Mouse (Mus musculus) urinary bladder, adult 2 months (tissue): ENCODE results near the gene Raver1. TPM values are rescaled to one million over a fixed set of nuclear protein-coding genes. Genes with fewer than 3 reads are reported as not detected.

Experiments
- polyA plus RNA-seq: library from polyadenylated mRNA; depleted of rRNA; stranded (reverse); fragments of >200 nt; gene quantifications from 2 replicates; pipeline ENCODE4 v1.2.3, GENCODE M21; 2012; rRNA removed

Raver1 gene
- polyA plus RNA-seq, 1 experiment = 24.2 TPM

Other genes with a start within 250 kb of the Raver1 start
- gene A230050P20Rik, start 223.4 kb downstream of the Raver1 start, polyA plus RNA-seq = 59.3 and 71.9 TPM in 2 replicates
- 6.8 and 7.0 TPM in 2 replicates for gene Angptl6, start 212.3 kb downstream of the Raver1 start, polyA plus RNA-seq
- 38.7 and 59.6 TPM in 2 replicates for gene Ppan, start 203.8 kb downstream of the Raver1 start, polyA plus RNA-seq
- 136 and 141 TPM in 2 replicates for gene Eif3g, start 193.4 kb downstream of the Raver1 start, polyA plus RNA-seq
- gene Dnmt1, start 132.1 kb downstream of the Raver1 start, polyA plus RNA-seq = 19.1 and 19.7 TPM in 2 replicates
- 11.6 and 11.7 TPM in 2 replicates for gene S1pr2, start 115.2 kb downstream of the Raver1 start, polyA plus RNA-seq
- gene Mrpl4, start 89.3 kb downstream of the Raver1 start, polyA plus RNA-seq = 78.8 and 88.8 TPM in 2 replicates
- 27.4 and 28.7 TPM in 2 replicates for gene Icam1, start 76.0 kb downstream of the Raver1 start, polyA plus RNA-seq
- 1.1 and 1.5 TPM in 2 replicates for gene Icam4, start 62.6 kb downstream of the Raver1 start, polyA plus RNA-seq
- 1.2 TPM in 2 replicates for gene Icam5, start 59.9 kb downstream of the Raver1 start, polyA plus RNA-seq
- gene Zglp1, start 24.9 kb downstream of the Raver1 start, polyA plus RNA-seq = 0.43 TPM in 1 of 2 replicates, not detected in the other
- 0.80 and 0.94 TPM in 2 replicates for gene Gm49373, start 18.9 kb downstream of the Raver1 start, polyA plus RNA-seq
- 51.2 and 63.1 TPM in 2 replicates for gene Fdx1l, start 18.4 kb downstream of the Raver1 start, polyA plus RNA-seq
- gene Gm38431, start within 50 bp of the Raver1 start, polyA plus RNA-seq = 1.3 and 1.8 TPM in 2 replicates
- gene Tyk2, start 39.2 kb upstream of the Raver1 start, polyA plus RNA-seq = 23.9 and 28.5 TPM in 2 replicates
- 198 and 211 TPM in 2 replicates for gene Cdc37, start 58.0 kb upstream of the Raver1 start, polyA plus RNA-seq
- gene Pde4a, start 73.7 kb upstream of the Raver1 start, polyA plus RNA-seq = 8.3 and 11.6 TPM in 2 replicates
- 36.8 and 38.7 TPM in 2 replicates for gene Keap1, start 147.4 kb upstream of the Raver1 start, polyA plus RNA-seq
- gene S1pr5, start 156.4 kb upstream of the Raver1 start, polyA plus RNA-seq = 0.32 and 0.47 TPM in 2 replicates
- 23.6 and 27.3 TPM in 2 replicates for gene Atg4d, start 173.3 kb upstream of the Raver1 start, polyA plus RNA-seq
- 31.0 and 31.8 TPM in 2 replicates for gene Kri1, start 196.0 kb upstream of the Raver1 start, polyA plus RNA-seq
- 17.9 and 18.2 TPM in 2 replicates for gene Cdkn2d, start 199.4 kb upstream of the Raver1 start, polyA plus RNA-seq
- 40.7 and 46.5 TPM in 2 replicates for gene Ap1m2, start 220.3 kb upstream of the Raver1 start, polyA plus RNA-seq
- 136 and 143 TPM in 2 replicates for gene Slc44a2, start 228.7 kb upstream of the Raver1 start, polyA plus RNA-seq